In genomic region chr10:121476190-121476967, GRCm38 (mm10) we compare ENCODE assay signal across 8 mouse cellular contexts. TPM values are rescaled to one million over a fixed set of nuclear protein-coding genes. Genes with fewer than 3 reads are reported as not detected.
A peak's percentile ranks its signal among the peaks of the same experiment; 100 is the strongest.
DNase-seq lines count a peak whose midpoint lies in the region; ATAC-seq and TF ChIP-seq lines count a peak whose summit lies in the region.

Gene Rassf3 (minus strand): TSS chr10:121476347.

- H3K27ac ChIP-seq in embryonic facial prominence, embryonic 10.5 days (replicated peaks), result peak within 1 kb of the TSS; percentile 94
- H3K27ac ChIP-seq in intestine, postnatal 0 days (ENCODE audit: low read depth, low read length), result peak within 1 kb of the TSS; percentile 94
- peak within 1 kb of the TSS; percentile 94 for H3K27ac ChIP-seq in limb, embryonic 10.5 days
- peak within 1 kb of the TSS; percentile 60 for H3K27ac ChIP-seq in midbrain, embryonic 12.5 days (replicated peaks)

- peak within 1 kb of the TSS; percentile 89 for H3K4me3 ChIP-seq in embryonic facial prominence, embryonic 10.5 days
- H3K4me3 ChIP-seq in intestine, postnatal 0 days (ENCODE audit: low read depth, low read length), result peak within 1 kb of the TSS; percentile 69
- H3K4me3 ChIP-seq in limb, embryonic 10.5 days, result peak within 1 kb of the TSS; percentile 72
- H3K4me3 ChIP-seq in midbrain, embryonic 12.5 days, result peak within 1 kb of the TSS; percentile 63

- H3K36me3 ChIP-seq in embryonic facial prominence, embryonic 10.5 days (replicated peaks), result no peaks in the 10 kb centered on the region
- H3K36me3 ChIP-seq in intestine, postnatal 0 days (ENCODE audit: control insufficient read depth, insufficient read depth), result no peaks in the 10 kb centered on the region
- H3K36me3 ChIP-seq in limb, embryonic 10.5 days, result no peaks in the 10 kb centered on the region
- H3K36me3 ChIP-seq in midbrain, embryonic 12.5 days, result no peaks in the 10 kb centered on the region

- H3K9me3 ChIP-seq in embryonic facial prominence, embryonic 10.5 days, result no peaks in the 10 kb centered on the region
- H3K9me3 ChIP-seq in intestine, postnatal 0 days (ENCODE audit: control insufficient read depth), result no peaks in the 10 kb centered on the region
- H3K9me3 ChIP-seq in limb, embryonic 10.5 days (replicated peaks), result no peaks in the 10 kb centered on the region
- H3K9me3 ChIP-seq in midbrain, embryonic 12.5 days, result no peaks in the 10 kb centered on the region

- peak; percentile 89 for ATAC-seq in intestine, postnatal 0 days
- peak; percentile 92 for ATAC-seq in midbrain, embryonic 12.5 days (ENCODE audit: low FRiP score, low read depth)

- DNase-seq in 3134 (ENCODE audit: extremely low read depth, insufficient read length, low spot score), result peak; percentile 91
- peak; percentile 99 for DNase-seq in adrenal gland, postnatal 14 days
- peak; percentile 100 for DNase-seq in embryonic facial prominence, embryonic 10.5 days (ENCODE audit: low spot score)
- no peak for DNase-seq in gonadal fat pad, adult 2 months (ENCODE audit: low read depth)
- DNase-seq in limb, embryonic 10.5 days (ENCODE audit: low spot score), result peak; percentile 100
- peak; percentile 92 for DNase-seq in skeletal muscle tissue, adult 2 months (ENCODE audit: low read depth, low spot score)

- peaks cover 63% of the 10 kb centered on the region for H3K4me1 ChIP-seq in embryonic facial prominence, embryonic 10.5 days
- H3K4me1 ChIP-seq in intestine, postnatal 0 days (replicated peaks; ENCODE audit: control insufficient read depth, insufficient read depth, low read length), result peaks cover 11% of the 10 kb centered on the region; the same call in 1 of the 2 replicates
- peaks cover 61% of the 10 kb centered on the region for H3K4me1 ChIP-seq in limb, embryonic 10.5 days
- H3K4me1 ChIP-seq in midbrain, embryonic 12.5 days, result peaks cover 30% of the 10 kb centered on the region

- peak within 1 kb of the TSS; percentile 67 for H3K9ac ChIP-seq in intestine, postnatal 0 days (ENCODE audit: low read depth, low read length)
- peak within 1 kb of the TSS; percentile 66 for H3K9ac ChIP-seq in midbrain, embryonic 12.5 days (replicated peaks)

- WGBS in embryonic facial prominence, embryonic 10.5 days, result under 1% methylated on average over 61 of the region's 62 CpGs
- 3% methylated on average over 51 of the region's 62 CpGs for WGBS in intestine, postnatal 0 days
- WGBS in limb, embryonic 10.5 days, result 1% methylated on average over 61 of the region's 62 CpGs
- WGBS in midbrain, embryonic 12.5 days, result under 1% methylated on average over 54 of the region's 62 CpGs

- peak; percentile 45 for TF ChIP-seq CTCF in intestine, postnatal 0 days (IDR thresholded peaks at IDR 0.05; ENCODE audit: low read depth)

- peak within 1 kb of the TSS; percentile 69 for H3K4me2 ChIP-seq in intestine, postnatal 0 days (replicated peaks; ENCODE audit: low read depth)
- H3K4me2 ChIP-seq in midbrain, embryonic 12.5 days (replicated peaks), result peak within 1 kb of the TSS; percentile 95

- H3K27me3 ChIP-seq in embryonic facial prominence, embryonic 10.5 days (replicated peaks; ENCODE audit: low read depth, poor library complexity, severe bottlenecking), result 0 out of 2 replicates have a peak, but pooled peaks cover 10% of the 10 kb centered on the region
- H3K27me3 ChIP-seq in intestine, postnatal 0 days (replicated peaks; ENCODE audit: control insufficient read depth, insufficient read depth, low read length), result no peaks in the 10 kb centered on the region
- H3K27me3 ChIP-seq in limb, embryonic 10.5 days (ENCODE audit: low read depth, poor library complexity, severe bottlenecking), result no peaks in the 10 kb centered on the region
- H3K27me3 ChIP-seq in midbrain, embryonic 12.5 days, result peaks cover 26% of the 10 kb centered on the region

RNA-seq across cellular contexts. Expression of gene Rassf3, which starts in this region (rescaled TPM):
- 40.1 and 41.1 TPM in 2 replicates for total RNA-seq in adrenal gland, postnatal 14 days (2021)
- polyA plus RNA-seq in embryonic facial prominence, embryonic 10.5 days (2016; fragmentation: Nextera tagmentation; extraction: Ambion mirVana), result 15.8 and 19.4 TPM in 2 replicates
- 33.3 and 37.5 TPM in 2 replicates for polyA plus RNA-seq in gonadal fat pad, adult 2 months (2012; rRNA removed)
- polyA plus RNA-seq in intestine, postnatal 0 days (2015; fragmentation: Nextera tagmentation; extraction: Ambion mirVana), result 16.7 and 18.1 TPM in 2 replicates
- 18.0 and 21.1 TPM in 2 replicates for polyA plus RNA-seq in limb, embryonic 10.5 days (2016; fragmentation: Nextera tagmentation; extraction: Ambion mirVana)
- polyA plus RNA-seq in midbrain, embryonic 12.5 days (2016; fragmentation: Nextera tagmentation; extraction: Ambion mirVana), result 6.7 and 7.8 TPM in 2 replicates
